Mouse (Mus musculus) liver, embryonic 15.5 days (tissue): ENCODE data around the gene Spata20. TPM values are rescaled to one million over a fixed set of nuclear protein-coding genes. Genes with fewer than 3 reads are reported as not detected.

Experiments
- ATAC-seq: fragments of 200-750 bp; cut with Nextera tagmentation; 2 replicates; pipeline ENCODE4 v1.8.0; 2017; ENCODE audit warnings: moderate number of reproducible peaks, mild to moderate bottlenecking, moderate library complexity; ENCODE audit not compliant: insufficient read depth
- H3K27ac ChIP-seq: fragments of 300-500 bp; sonication (generic); replicated peaks from 2 replicates; pipeline ENCODE4 v1.5.1; 2015; ENCODE audit warnings: mild to moderate bottlenecking, inconsistent platforms
- H3K27me3 ChIP-seq: fragments of 300-500 bp; sonication (generic); 2 replicates; pipeline ENCODE4 v1.6.1; 2015; ENCODE audit warnings: mild to moderate bottlenecking, inconsistent platforms
- H3K36me3 ChIP-seq: fragments of 300-500 bp; sonication (generic); replicated peaks from 2 replicates; pipeline ENCODE4 v1.6.1; 2015; ENCODE audit warnings: moderate library complexity, mild to moderate bottlenecking, inconsistent platforms
- H3K4me1 ChIP-seq: fragments of 300-500 bp; sonication (generic); replicated peaks from 2 replicates; pipeline ENCODE4 v1.6.1; 2015; ENCODE audit warnings: inconsistent platforms
- H3K4me2 ChIP-seq: fragments of 300-500 bp; sonication (generic); 2 replicates; pipeline ENCODE4 v1.6.1; 2015; ENCODE audit warnings: moderate library complexity, mild to moderate bottlenecking, inconsistent platforms
- H3K4me3 ChIP-seq: fragments of 300-500 bp; sonication (generic); replicated peaks from 2 replicates; pipeline ENCODE4 v1.5.1; 2015; ENCODE audit warnings: mild to moderate bottlenecking, inconsistent platforms
- H3K9ac ChIP-seq: fragments of 300-500 bp; sonication (generic); 2 replicates; pipeline ENCODE4 v1.6.1; 2015; ENCODE audit warnings: moderate library complexity, mild to moderate bottlenecking, inconsistent platforms
- H3K9me3 ChIP-seq: fragments of 300-500 bp; sonication (generic); replicated peaks from 2 replicates; pipeline ENCODE4 v1.6.1; 2016; ENCODE audit warnings: inconsistent platforms
- WGBS: fragments of 180-500 bp; shearing (Covaris S2); methylation state at CpG from one replicate; pipeline ENCODE4 v1.1.7; 2015; ENCODE audit warnings: mixed read lengths; ENCODE audit not compliant: insufficient replicate concordance; 5-methylcytosine and 5-hydroxymethylcytosine counted together
- polyA plus RNA-seq: library from polyadenylated mRNA; unstranded; fragments of >200 nt; fragmentation: Nextera tagmentation; extraction: Ambion mirVana; gene quantifications from 2 replicates; pipeline ENCODE4 v1.2.1, GENCODE M21; 2015

Spata20 gene
- polyA plus RNA-seq, 1 experiment from 2014 or later, result not detected

DNA sequence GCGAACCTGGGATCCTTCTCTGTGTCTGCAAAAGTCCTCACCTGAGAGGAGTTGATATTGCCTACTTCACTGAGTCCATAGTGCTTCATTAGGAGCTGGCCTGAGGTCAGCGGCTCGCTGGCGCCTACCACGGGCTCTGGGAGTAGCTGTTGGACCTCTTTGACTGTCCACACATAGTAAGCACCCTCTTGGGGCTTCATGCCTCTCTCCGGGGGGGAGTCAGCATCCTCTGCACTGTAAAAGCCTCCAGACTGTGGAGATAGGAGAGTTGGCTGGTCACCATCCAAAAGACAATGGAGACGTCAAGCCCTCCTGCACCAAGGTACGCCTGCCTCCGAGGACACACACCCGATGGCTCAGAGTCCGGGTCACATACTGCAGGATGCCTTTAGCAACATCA, 3.2 kb downstream of the Spata20 start:
- Histone ChIP-seq H3K27me3 (peaks cover 87% of the 10 kb centered on the region), H3K4me1 (0 out of 2 replicates have a peak, but pooled peaks cover 5% of the 10 kb centered on the region), H3K4me3 (no peak overlapping the region), H3K9me3 (no peaks in the 10 kb centered on the region), H3K4me2 (no peak overlapping the region), H3K36me3 (no peaks in the 10 kb centered on the region), H3K9ac (no peak overlapping the region), H3K27ac (no peak overlapping the region)
- no peak for ATAC-seq
- 77% methylated on average over 11 of the region's 11 CpGs for WGBS

DNA sequence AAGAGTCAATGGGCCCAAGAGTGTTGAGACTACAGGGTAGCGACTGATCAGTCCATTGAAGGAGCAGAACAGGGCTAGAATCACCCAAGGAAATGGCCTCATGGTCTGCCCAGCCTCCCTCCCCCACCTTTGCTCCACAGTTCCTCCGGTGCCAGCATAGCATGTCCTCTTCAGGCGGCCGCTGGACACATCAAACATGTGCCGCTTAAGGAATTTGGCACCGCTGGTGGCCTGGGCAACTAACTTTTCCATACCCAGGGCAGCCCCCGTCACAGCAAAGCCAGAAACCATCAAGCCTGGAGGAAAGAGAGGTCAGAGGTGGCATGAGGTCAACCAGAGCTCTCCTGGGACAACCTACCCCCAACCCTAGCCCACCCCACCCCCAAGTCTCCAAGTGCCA, 4.0 kb downstream of the Spata20 start:
- H3K27ac ChIP-seq, result no peak overlapping the region
- H3K4me1 ChIP-seq, result 0 out of 2 replicates have a peak, but pooled peaks cover 5% of the 10 kb centered on the region
- no peak for ATAC-seq
- no peak overlapping the region for H3K9ac ChIP-seq
- H3K4me2 ChIP-seq, result no peak overlapping the region
- peaks cover 87% of the 10 kb centered on the region for H3K27me3 ChIP-seq
- WGBS, result 66% methylated on average over 7 of the region's 7 CpGs
- no peaks in the 10 kb centered on the region for H3K9me3 ChIP-seq
- H3K4me3 ChIP-seq, result no peak overlapping the region
- no peaks in the 10 kb centered on the region for H3K36me3 ChIP-seq

GRCm38 (mm10) chr11:94480382-94480781, 5.6 kb downstream of the Spata20 start:
- ATAC-seq, result no peak
- Histone ChIP-seq H3K9ac (no peak overlapping the region), H3K9me3 (no peaks in the 10 kb centered on the region), H3K4me1 (no peaks in the 10 kb centered on the region), H3K4me3 (no peak overlapping the region), H3K36me3 (no peaks in the 10 kb centered on the region), H3K27ac (no peak overlapping the region), H3K4me2 (no peak overlapping the region), H3K27me3 (peaks cover 87% of the 10 kb centered on the region)
- 72% methylated on average over 9 of the region's 9 CpGs for WGBS

GRCm38 (mm10) chr11:94477651-94478050, 8.3 kb downstream of the Spata20 start:
- Histone ChIP-seq H3K4me3 (no peak overlapping the region), H3K9me3 (no peaks in the 10 kb centered on the region), H3K4me1 (peaks cover 22% of the 10 kb centered on the region), H3K27ac (no peak overlapping the region), H3K36me3 (no peaks in the 10 kb centered on the region), H3K4me2 (no peak overlapping the region), H3K9ac (no peak overlapping the region), H3K27me3 (peaks cover 95% of the 10 kb centered on the region)
- no peak for ATAC-seq
- 48% methylated on average over 6 of the region's 6 CpGs for WGBS

GRCm38 (mm10) chr11:94475722-94476121, 10.3 kb downstream of the Spata20 start:
- WGBS, result 16% methylated on average over 11 of the region's 11 CpGs

GRCm38 (mm10) chr11:94474544-94474910, 11.5 kb downstream of the Spata20 start:
- WGBS, result 2% methylated on average over 11 of the region's 11 CpGs
- Histone ChIP-seq H3K27me3 (peaks cover 100% of the 10 kb centered on the region), H3K4me3 (peak overlapping the region; percentile 47), H3K27ac (no peak overlapping the region), H3K9me3 (no peaks in the 10 kb centered on the region), H3K4me1 (peaks cover 25% of the 10 kb centered on the region), H3K4me2 (peak overlapping the region; percentile 75), H3K36me3 (no peaks in the 10 kb centered on the region), H3K9ac (no peak overlapping the region)
- no peak for ATAC-seq

More at GRCm38 (mm10) chr11:94475722-94476121, 10.3 kb downstream of the Spata20 start:
- H3K4me3 ChIP-seq, result no peak overlapping the region
- no peak overlapping the region for H3K4me2 ChIP-seq
- no peak for ATAC-seq
- no peak overlapping the region for H3K9ac ChIP-seq
- H3K27ac ChIP-seq, result no peak overlapping the region
- peaks cover 100% of the 10 kb centered on the region for H3K27me3 ChIP-seq
- no peaks in the 10 kb centered on the region for H3K9me3 ChIP-seq
- H3K4me1 ChIP-seq, result peaks cover 25% of the 10 kb centered on the region
- no peaks in the 10 kb centered on the region for H3K36me3 ChIP-seq

GRCm38 (mm10) chr11:94473707-94474543, 12.1 kb downstream of the Spata20 start, which contains the start of gene Cacna1g:
Cacna1g (minus strand) TSS chr11:94474198.
- H3K9ac ChIP-seq, result no peak within 1 kb of the TSS
- no peak within 1 kb of the TSS for H3K27ac ChIP-seq
- H3K4me2 ChIP-seq, result peak within 1 kb of the TSS; percentile 75
- ATAC-seq, result peak; percentile 80
- under 1% methylated on average over 64 of the region's 71 CpGs for WGBS
- H3K4me3 ChIP-seq, result peak within 1 kb of the TSS; percentile 47
- peaks cover 25% of the 10 kb centered on the region for H3K4me1 ChIP-seq
- no peaks in the 10 kb centered on the region for H3K36me3 ChIP-seq
- no peaks in the 10 kb centered on the region for H3K9me3 ChIP-seq
- H3K27me3 ChIP-seq, result peaks cover 100% of the 10 kb centered on the region

- no peak for ATAC-seq
- Histone ChIP-seq H3K4me3 (peak overlapping the region; percentile 47), H3K9me3 (no peaks in the 10 kb centered on the region), H3K4me1 (peaks cover 25% of the 10 kb centered on the region), H3K27ac (no peak overlapping the region), H3K36me3 (no peaks in the 10 kb centered on the region), H3K27me3 (peaks cover 98% of the 10 kb centered on the region), H3K9ac (no peak overlapping the region), H3K4me2 (peak overlapping the region; percentile 75)
- whole genome bisulfite sequencing, result 1% methylated on average over 45 of the region's 52 CpGs
Observed at GRCm38 (mm10) chr11:94472916-94473706, 12.9 kb downstream of the Spata20 start.

- H3K4me2 ChIP-seq, result 0 out of 2 replicates have a peak overlapping the region, but pooled peaks have one; percentile 75
- no peak overlapping the region for H3K4me3 ChIP-seq
- H3K9me3 ChIP-seq, result no peaks in the 10 kb centered on the region
- H3K9ac ChIP-seq, result no peak overlapping the region
- under 1% methylated on average over 15 of the region's 15 CpGs for WGBS
- peaks cover 25% of the 10 kb centered on the region for H3K4me1 ChIP-seq
- no peak for ATAC-seq
- peaks cover 96% of the 10 kb centered on the region for H3K27me3 ChIP-seq
- no peak overlapping the region for H3K27ac ChIP-seq
- H3K36me3 ChIP-seq, result no peaks in the 10 kb centered on the region
Observed at GRCm38 (mm10) chr11:94472585-94472915, 13.4 kb downstream of the Spata20 start.

DNA sequence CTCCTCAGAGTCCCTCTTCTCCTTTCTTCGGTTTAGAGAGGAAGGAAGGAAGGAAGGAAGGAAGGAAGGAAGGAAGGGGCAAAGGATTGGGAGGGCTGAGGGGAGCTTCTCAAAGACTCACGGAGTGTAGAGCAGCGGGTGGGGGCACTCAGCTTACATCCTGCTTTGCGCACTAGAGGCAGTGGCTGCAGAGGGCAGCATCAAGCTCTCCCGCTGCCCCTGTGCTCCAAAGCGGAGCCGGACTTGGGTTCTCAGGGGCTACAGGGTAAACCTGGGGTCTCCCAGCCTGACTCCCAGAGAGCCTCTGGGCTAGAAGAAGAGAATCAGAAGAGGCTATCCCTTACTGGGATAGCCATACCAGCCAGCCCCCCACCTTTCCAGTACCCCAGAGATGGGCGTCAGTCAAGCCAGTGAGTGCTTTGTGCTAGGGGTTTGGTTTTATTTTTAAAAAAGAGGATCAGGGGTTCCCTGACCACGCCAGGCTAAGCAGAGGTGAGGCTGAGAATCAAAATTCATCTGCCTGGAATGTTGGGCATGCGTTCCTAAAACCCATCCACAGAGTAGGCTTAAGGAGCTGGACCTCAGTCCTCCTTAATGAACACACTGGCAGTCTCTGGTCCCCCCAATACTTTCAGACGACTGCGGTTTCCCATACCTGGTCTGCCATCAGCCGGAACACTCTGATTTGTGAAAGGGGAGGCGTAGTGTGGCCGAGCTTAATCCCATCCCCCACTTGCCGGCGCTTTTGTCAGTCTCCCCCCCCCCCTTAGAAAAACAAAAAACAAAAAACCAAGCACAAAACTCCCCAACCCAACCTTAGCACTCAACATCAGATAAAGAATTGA, 14.0 kb downstream of the Spata20 start:
- Histone ChIP-seq H3K4me2 (no peak overlapping the region), H3K27ac (no peak overlapping the region), H3K4me3 (no peak overlapping the region), H3K9me3 (no peaks in the 10 kb centered on the region), H3K36me3 (no peaks in the 10 kb centered on the region), H3K27me3 (peaks cover 96% of the 10 kb centered on the region), H3K4me1 (peaks cover 25% of the 10 kb centered on the region), H3K9ac (no peak overlapping the region)
- ATAC-seq, result no peak
- 5% methylated on average over 17 of the region's 17 CpGs for WGBS
